Mouse (Mus musculus) limb, embryonic 14.5 days (tissue): ENCODE measurements around the gene Ing1. TPM values are rescaled to one million over a fixed set of nuclear protein-coding genes. Genes with fewer than 3 reads are reported as not detected.

Experiments
- ATAC-seq: fragments of 200-750 bp; cut with Nextera tagmentation; 2 replicates; pipeline ENCODE4 v1.8.0; 2017; ENCODE audit warnings: low read depth, moderate number of reproducible peaks, moderate TSS enrichment; ENCODE audit not compliant: low FRiP score
- DNase-seq: peaks from one replicate; pipeline ENCODE4 v3.0.0-alpha.2; 2015; ENCODE audit warnings: low spot score
- H3K27ac ChIP-seq: fragments of 300-500 bp; sonication (generic); replicated peaks from 2 replicates; pipeline ENCODE4 v1.5.1; 2014; ENCODE audit warnings: low read depth, mild to moderate bottlenecking, low read length, moderate library complexity, mixed read lengths
- H3K27me3 ChIP-seq: fragments of 300-500 bp; sonication (generic); 2 replicates; pipeline ENCODE4 v1.6.1; 2014; ENCODE audit warnings: low read length, mixed read lengths; ENCODE audit not compliant: control insufficient read depth, insufficient read depth
- H3K36me3 ChIP-seq: fragments of 300-500 bp; sonication (generic); 2 replicates; pipeline ENCODE4 v1.6.1; 2014; ENCODE audit warnings: mild to moderate bottlenecking, low read length, moderate library complexity, mixed read lengths; ENCODE audit not compliant: control insufficient read depth, insufficient read depth
- H3K4me1 ChIP-seq: fragments of 300-500 bp; sonication (generic); 2 replicates; pipeline ENCODE4 v1.6.1; 2014; ENCODE audit warnings: antibody characterized with exemption, low read length, mixed read lengths; ENCODE audit not compliant: control insufficient read depth, insufficient read depth
- H3K4me2 ChIP-seq: fragments of 300-500 bp; sonication (generic); replicated peaks from 2 replicates; pipeline ENCODE4 v1.6.1; 2014; ENCODE audit warnings: low read depth, mild to moderate bottlenecking, low read length, moderate library complexity; ENCODE audit not compliant: severe bottlenecking
- H3K4me3 ChIP-seq: fragments of 300-500 bp; sonication (generic); replicated peaks from 2 replicates; pipeline ENCODE4 v1.5.1; 2014; ENCODE audit warnings: low read length
- H3K9ac ChIP-seq: fragments of 300-500 bp; sonication (generic); 2 replicates; pipeline ENCODE4 v1.6.1; 2014; ENCODE audit warnings: mild to moderate bottlenecking, low read depth, low read length, moderate library complexity; ENCODE audit not compliant: severe bottlenecking
- H3K9me3 ChIP-seq: fragments of 300-500 bp; sonication (generic); 2 replicates; pipeline ENCODE4 v1.6.1; 2016; ENCODE audit warnings: low read length; ENCODE audit not compliant: control insufficient read depth
- POLR2A ChIP-seq: fragments of 200-500 bp; IDR thresholded peaks from 2 replicates; pipeline ENCODE4 v1.8.0; 2012; ENCODE audit warnings: inconsistent platforms, mild to moderate bottlenecking, moderate library complexity, borderline replicate concordance; ENCODE audit not compliant: insufficient read depth, insufficient read length; ENCODE audit errors: extremely low read depth
- WGBS: fragments of 180-500 bp; shearing (Covaris S2); extraction: QIAGEN DNeasy Blood & Tissue Kit; methylation state at CpG from one replicate; pipeline ENCODE4 v1.1.7; 2014; 5-methylcytosine and 5-hydroxymethylcytosine counted together
- polyA plus RNA-seq, 2 experiments: library from polyadenylated mRNA; depleted of rRNA in 1 of 2; stranded (reverse) in 1 of 2; unstranded in 1 of 2; fragments of >200 nt; fragmentation: Nextera tagmentation in 1 of 2; extraction: Ambion mirVana in 1 of 2; gene quantifications; 2 replicates each; pipeline versions ENCODE4 v1.2.1 to v1.2.3; 2012 to 2014

The Ing1 gene
- polyA plus RNA-seq, 2 experiments, result 42.9 to 63.6 TPM

- peaks cover 44% of the 10 kb centered on the region for H3K36me3 ChIP-seq
- no peak overlapping the region for H3K4me2 ChIP-seq
- no peak overlapping the region for H3K27ac ChIP-seq
- no peak overlapping the region for H3K4me3 ChIP-seq
- H3K27me3 ChIP-seq, result no peaks in the 10 kb centered on the region
- H3K9me3 ChIP-seq, result no peaks in the 10 kb centered on the region
- no peak overlapping the region for H3K9ac ChIP-seq
- DNase-seq, result no peak
- TF ChIP-seq POLR2A, result no peak
- WGBS, result 98% methylated on average over 9 of the region's 9 CpGs
- no peaks in the 10 kb centered on the region for H3K4me1 ChIP-seq
- no peak for ATAC-seq
Observed at GRCm38 (mm10) chr8:11608848-11609247, 53.5 kb downstream of the Ing1 start.

Other genes with a start within 250 kb of the Ing1 start
- gene Col4a2, start 242.8 kb upstream of the Ing1 start, polyA plus RNA-seq (2012; rRNA removed), result 89.0 and 109 TPM in 2 replicates
- gene Col4a2, start 242.8 kb upstream of the Ing1 start, polyA plus RNA-seq (2014; fragmentation: Nextera tagmentation; extraction: Ambion mirVana), result 76.3 and 76.4 TPM in 2 replicates
- 225 and 296 TPM in 2 replicates for gene Col4a1, start 242.7 kb upstream of the Ing1 start, polyA plus RNA-seq (2012; rRNA removed)
- 210 and 215 TPM in 2 replicates for gene Col4a1, start 242.7 kb upstream of the Ing1 start, polyA plus RNA-seq (2014; fragmentation: Nextera tagmentation; extraction: Ambion mirVana)
- gene Rab20, start 76.9 kb upstream of the Ing1 start, polyA plus RNA-seq (2012; rRNA removed), result 1.6 and 1.8 TPM in 2 replicates
- 1.7 and 2.1 TPM in 2 replicates for gene Rab20, start 76.9 kb upstream of the Ing1 start, polyA plus RNA-seq (2014; fragmentation: Nextera tagmentation; extraction: Ambion mirVana)
- gene Naxd, start 58.1 kb upstream of the Ing1 start, polyA plus RNA-seq (2012; rRNA removed), result 117 and 129 TPM in 2 replicates
- 112 and 118 TPM in 2 replicates for gene Naxd, start 58.1 kb upstream of the Ing1 start, polyA plus RNA-seq (2014; fragmentation: Nextera tagmentation; extraction: Ambion mirVana)
- 66.7 and 77.4 TPM in 2 replicates for gene Cars2, start 4.8 kb upstream of the Ing1 start, polyA plus RNA-seq (2012; rRNA removed)
- gene Cars2, start 4.8 kb upstream of the Ing1 start, polyA plus RNA-seq (2014; fragmentation: Nextera tagmentation; extraction: Ambion mirVana), result 26.4 and 27.5 TPM in 2 replicates
- 184 and 247 TPM in 2 replicates for gene Ankrd10, start 80.2 kb downstream of the Ing1 start, polyA plus RNA-seq (2012; rRNA removed)
- 91.8 and 103 TPM in 2 replicates for gene Ankrd10, start 80.2 kb downstream of the Ing1 start, polyA plus RNA-seq (2014; fragmentation: Nextera tagmentation; extraction: Ambion mirVana)
- not detected in 2 replicates for gene 1700016D06Rik, start 145.5 kb downstream of the Ing1 start, polyA plus RNA-seq (2012; rRNA removed)
- gene 1700016D06Rik, start 145.5 kb downstream of the Ing1 start, polyA plus RNA-seq (2014; fragmentation: Nextera tagmentation; extraction: Ambion mirVana), result not detected in 2 replicates
- 52.6 and 58.6 TPM in 2 replicates for gene Arhgef7, start 172.2 kb downstream of the Ing1 start, polyA plus RNA-seq (2012; rRNA removed)
- 54.4 and 56.5 TPM in 2 replicates for gene Arhgef7, start 172.2 kb downstream of the Ing1 start, polyA plus RNA-seq (2014; fragmentation: Nextera tagmentation; extraction: Ambion mirVana)